In the genomic region with DNA sequence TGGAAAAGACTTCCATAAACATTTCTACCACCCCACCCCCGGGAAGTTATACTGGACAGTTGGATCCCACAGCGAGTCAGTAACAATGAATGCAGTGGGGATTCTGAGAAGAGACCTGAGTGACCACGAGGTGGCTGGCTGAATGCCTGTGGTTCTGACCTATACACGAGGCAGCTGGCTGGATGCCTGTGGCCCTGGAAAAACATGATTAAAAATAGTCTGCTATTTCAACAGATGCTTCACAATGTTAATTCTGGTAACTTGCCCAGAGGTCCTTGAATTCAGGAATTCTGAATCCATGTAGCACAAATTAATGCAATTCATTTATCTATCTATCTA, we compare ENCODE assay signal across 8 mouse cellular contexts.
DNase-seq lines count a peak whose midpoint lies in the region; ATAC-seq lines count a peak whose summit lies in the region.

No protein-coding gene starts in this region.

- H3K36me3 ChIP-seq in heart, embryonic 13.5 days, result peaks cover 26% of the 10 kb centered on the region

- peak; percentile 56 for ATAC-seq in cerebellum, adult (ENCODE audit: insufficient number of reproducible peaks, low FRiP score, low TSS enrichment)
- ATAC-seq in heart, embryonic 13.5 days (ENCODE audit: extremely low read depth, insufficient number of reproducible peaks, low FRiP score, low TSS enrichment), result 0 out of 2 replicates have a peak, but pooled peaks have one; percentile 61
- ATAC-seq in inflammation-experienced regulatory T-cells, adult 6 months, result no peak

- WGBS in heart, embryonic 13.5 days, result 21% methylated on average over 4 of the region's 4 CpGs

- no peaks in the 10 kb centered on the region for H3K9me3 ChIP-seq in heart, embryonic 13.5 days

- H3K4me2 ChIP-seq in heart, embryonic 13.5 days, result peak overlapping the region; percentile 36; the same call in 1 of the 2 replicates

- H3K27me3 ChIP-seq in heart, embryonic 13.5 days (replicated peaks), result no peaks in the 10 kb centered on the region

- H3K4me1 ChIP-seq in brown adipose tissue, adult 24 weeks (ENCODE audit: control insufficient read depth, insufficient read depth, insufficient read length, low read length), result peaks cover 24% of the 10 kb centered on the region
- peaks cover 40% of the 10 kb centered on the region for H3K4me1 ChIP-seq in heart, embryonic 13.5 days

- H3K27ac ChIP-seq in brown adipose tissue, adult 24 weeks (replicated peaks; ENCODE audit: low read depth, low read length), result peak overlapping the region; percentile 97
- peak overlapping the region; percentile 88 for H3K27ac ChIP-seq in heart, embryonic 13.5 days (replicated peaks)

- H3K9ac ChIP-seq in heart, embryonic 13.5 days, result no peak overlapping the region

- no peak for DNase-seq in cerebellum, postnatal 4 days (ENCODE audit: low spot score in 2 of 2)
- peak; percentile 89 to 92 for DNase-seq in lung, adult 18-20 months
- DNase-seq in thymus, postnatal 10 days (ENCODE audit: low spot score in 2 of 2), result no peak
- DNase-seq in layer of hippocampus, adult 9-10 months (ENCODE audit: low spot score), result no peak

- H3K4me3 ChIP-seq in brown adipose tissue, adult 24 weeks (ENCODE audit: insufficient read depth, low read depth, low read length), result peak overlapping the region; percentile 19; the same call in 1 of the 2 replicates
- no peak overlapping the region for H3K4me3 ChIP-seq in heart, embryonic 13.5 days

Comparison
In these comparisons a context has a peak if more than half of its experiments do, and no peak if none do; other contexts are left out.
1. DNase-seq: peak in lung, adult 18-20 months (2 of 2); none in cerebellum, postnatal 4 days (0 of 2), thymus, postnatal 10 days (0 of 2) and layer of hippocampus, adult 9-10 months (single experiment).